36 mouse cellular contexts compared by ENCODE assay signal in genomic region chr1:60942921-60943320, GRCm38 (mm10). TPM values are rescaled to one million over a fixed set of nuclear protein-coding genes. Genes with fewer than 3 reads are reported as not detected.
"Had no signal": no experiment of that assay in that cellular context is flagged by ENCODE, and none has a peak within 500 bp of the region (broad histone marks: within the 10 kb centered on the region; RNA-seq: fewer than 3 reads in every experiment).

No protein-coding gene starts in this region.

- H3K9ac ChIP-seq: embryonic facial prominence, embryonic 12.5 days; embryonic facial prominence, embryonic 13.5 days; embryonic facial prominence, embryonic 15.5 days; forebrain, embryonic 12.5 days; forebrain, embryonic 13.5 days; forebrain, embryonic 15.5 days; forebrain, postnatal 0 days had no signal

- H3K9me3 ChIP-seq: embryonic facial prominence, embryonic 10.5 days; embryonic facial prominence, embryonic 12.5 days; embryonic facial prominence, embryonic 13.5 days; embryonic facial prominence, embryonic 15.5 days; forebrain, embryonic 10.5 days; forebrain, embryonic 12.5 days; forebrain, embryonic 13.5 days; forebrain, embryonic 15.5 days had no signal

- H3K4me1 ChIP-seq: embryonic facial prominence, embryonic 10.5 days; embryonic facial prominence, embryonic 12.5 days; embryonic facial prominence, embryonic 13.5 days; embryonic facial prominence, embryonic 15.5 days; forebrain, embryonic 12.5 days; forebrain, embryonic 13.5 days; forebrain, embryonic 15.5 days had no signal

- H3K27ac ChIP-seq: embryonic facial prominence, embryonic 10.5 days; embryonic facial prominence, embryonic 12.5 days; embryonic facial prominence, embryonic 13.5 days; embryonic facial prominence, embryonic 15.5 days; forebrain, embryonic 10.5 days; forebrain, embryonic 12.5 days; forebrain, embryonic 13.5 days; forebrain, embryonic 15.5 days; heart, adult 2 months had no signal

- H3K4me3 ChIP-seq: embryonic facial prominence, embryonic 10.5 days; embryonic facial prominence, embryonic 12.5 days; embryonic facial prominence, embryonic 13.5 days; embryonic facial prominence, embryonic 15.5 days; erythroblast, embryonic 14.5 days; forebrain, embryonic 10.5 days; forebrain, embryonic 12.5 days; forebrain, embryonic 13.5 days; forebrain, embryonic 15.5 days; gastrocnemius, adult 2 months; heart, adult 2 months had no signal

- DNase-seq: cerebellum, adult 8-10 months; cerebellum, adult 9-10 months; cerebellum, adult 9-11 months; cerebellum, postnatal 10 days; cerebellum, postnatal 14 days; cerebellum, postnatal 25 days; cerebellum, postnatal 36 days; embryo, embryonic 11 days; forebrain, postnatal 0 days; gastrocnemius, adult 2 months; gastrocnemius, postnatal 10 days; gastrocnemius, postnatal 14 days; gastrocnemius, postnatal 25 days; gastrocnemius, postnatal 36 days; heart, adult 18-20 months; heart, adult 2 months had no signal

- H3K36me3 ChIP-seq: embryonic facial prominence, embryonic 10.5 days; embryonic facial prominence, embryonic 12.5 days; embryonic facial prominence, embryonic 13.5 days; embryonic facial prominence, embryonic 15.5 days; forebrain, embryonic 10.5 days; forebrain, embryonic 12.5 days; forebrain, embryonic 15.5 days had no signal

- H3K4me2 ChIP-seq: embryonic facial prominence, embryonic 12.5 days; embryonic facial prominence, embryonic 13.5 days; embryonic facial prominence, embryonic 15.5 days; forebrain, embryonic 12.5 days; forebrain, embryonic 13.5 days; forebrain, embryonic 15.5 days had no signal

- H3K27me3 ChIP-seq: embryonic facial prominence, embryonic 12.5 days; embryonic facial prominence, embryonic 13.5 days; embryonic facial prominence, embryonic 15.5 days; forebrain, embryonic 12.5 days; forebrain, embryonic 13.5 days; forebrain, embryonic 15.5 days had no signal

- ATAC-seq: forebrain, embryonic 13.5 days; forebrain, embryonic 15.5 days; forebrain, embryonic 16.5 days; forebrain, postnatal 0 days had no signal

RNA-seq across cellular contexts. Expression of gene Icos, which starts 34.8 kb away (rescaled TPM):
- total RNA-seq: gastrocnemius, adult 18-20 months; gastrocnemius, adult 8-10 months; gastrocnemius, postnatal 25 days; gastrocnemius, postnatal 36 days; granulocyte monocyte progenitor cell, adult 5-6 weeks had no signal
- polyA plus RNA-seq: embryonic facial prominence, embryonic 10.5 days; erythroblast, embryonic 14.5 days; forebrain, embryonic 11.5 days had no signal

RNA-seq across cellular contexts. Expression of gene Ctla4, which starts 56.1 kb away (rescaled TPM):
- total RNA-seq: common myeloid progenitor, adult 5-6 weeks; gastrocnemius, adult 8-10 months; gastrocnemius, postnatal 10 days; gastrocnemius, postnatal 14 days; gastrocnemius, postnatal 25 days; gastrocnemius, postnatal 4 days; granulocyte monocyte progenitor cell, adult 5-6 weeks had no signal
- polyA plus RNA-seq: embryonic facial prominence, embryonic 10.5 days; embryonic facial prominence, embryonic 11.5 days; embryonic facial prominence, embryonic 12.5 days; embryonic facial prominence, embryonic 13.5 days; embryonic facial prominence, embryonic 14.5 days; embryonic facial prominence, embryonic 15.5 days; erythroblast, embryonic 14.5 days; forebrain, embryonic 10.5 days; forebrain, embryonic 11.5 days; forebrain, embryonic 12.5 days; forebrain, embryonic 13.5 days; forebrain, embryonic 15.5 days; forebrain, embryonic 16.5 days; forebrain, postnatal 0 days; frontal cortex, adult 2 months; gonadal fat pad, adult 2 months had no signal
